Mouse (Mus musculus) heart, adult 11 months (tissue): ENCODE measurements around the gene Scgb1b24.

ENCODE experiments used
- DNase-seq: peaks from one replicate; pipeline ENCODE4 v3.0.0; 2022

The Scgb1b24 gene

GRCm38 (mm10) chr7:33743499-33743898, at the start of gene Scgb1b24:
Gene Scgb1b24 (plus strand): TSS chr7:33743799.
- DNase-seq, result no peak

DNA sequence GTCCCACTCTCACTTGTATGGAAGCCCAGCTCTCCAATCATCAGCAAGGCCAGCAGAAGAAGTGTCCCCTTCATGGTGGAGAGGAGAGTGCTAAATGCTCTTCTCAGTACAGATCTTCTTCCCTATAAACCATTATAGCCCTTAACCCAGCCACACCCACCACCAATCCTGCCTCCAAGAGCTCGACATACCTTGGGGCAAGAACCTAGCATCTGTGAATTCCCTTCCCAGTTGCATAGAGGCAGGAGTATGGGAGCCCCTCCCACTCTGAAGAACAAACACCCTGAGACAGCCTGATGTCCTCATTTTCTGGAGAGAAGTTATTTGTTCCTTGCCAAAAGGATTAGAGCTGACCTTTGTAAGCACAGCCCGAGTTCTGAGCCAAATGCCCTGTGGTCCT, 4.4 kb upstream of the Scgb1b24 start, which contains the start of gene Scgb2b24:
Gene Scgb2b24, minus strand, starts transcription at position 101 of the 400 bp plus-strand sequence.
- no peak for DNase-seq
